21 mouse cellular contexts compared by ENCODE assay signal in genomic region chr10:69286939-69287338, GRCm38 (mm10).
"Had no signal": no experiment of that assay in that cellular context is flagged by ENCODE, and none has a peak within 500 bp of the region (broad histone marks: within the 10 kb centered on the region; RNA-seq: fewer than 3 reads in every experiment).

No protein-coding gene starts in this region.

- H3K27ac ChIP-seq: limb, embryonic 12.5 days; limb, embryonic 15.5 days; liver, embryonic 14.5 days; lung, embryonic 15.5 days; midbrain, embryonic 10.5 days; midbrain, embryonic 13.5 days had no signal

- H3K27me3 ChIP-seq: limb, embryonic 15.5 days; lung, embryonic 15.5 days; megakaryocyte, embryonic 14.5 days; midbrain, embryonic 13.5 days had no signal

- DNase-seq: kidney, adult 18-20 months; kidney, adult 9 months; kidney, postnatal 14 days; kidney, postnatal 4 days; left cerebral cortex, postnatal 4 days; lung, adult 18-20 months; lung, postnatal 10 days; lung, postnatal 36 days; right cerebral cortex, adult 18-20 months; right cerebral cortex, postnatal 14 days; thymus, adult 18-20 months; thymus, postnatal 36 days had no signal

- H3K4me2 ChIP-seq: limb, embryonic 12.5 days; limb, embryonic 15.5 days; lung, embryonic 15.5 days; midbrain, embryonic 13.5 days had no signal

- H3K9me3 ChIP-seq: limb, embryonic 12.5 days; limb, embryonic 15.5 days; lung, embryonic 15.5 days; megakaryocyte, embryonic 14.5 days; midbrain, embryonic 10.5 days; midbrain, embryonic 13.5 days had no signal

- H3K4me3 ChIP-seq: limb, embryonic 12.5 days; limb, embryonic 15.5 days; lung, embryonic 15.5 days; megakaryocyte, embryonic 14.5 days; midbrain, embryonic 10.5 days; midbrain, embryonic 13.5 days; myocyte had no signal

- H3K9ac ChIP-seq: limb, embryonic 12.5 days; limb, embryonic 15.5 days; liver, embryonic 14.5 days; lung, embryonic 15.5 days; midbrain, embryonic 13.5 days had no signal

- H3K4me1 ChIP-seq: limb, embryonic 12.5 days; limb, embryonic 15.5 days; lung, embryonic 15.5 days; midbrain, embryonic 10.5 days; midbrain, embryonic 13.5 days had no signal

- ATAC-seq: midbrain, embryonic 13.5 days; midbrain, embryonic 16.5 days had no signal
